Mouse (Mus musculus) midbrain, embryonic 10.5 days (tissue): ENCODE measurements around the gene Acads. TPM values are rescaled to one million over a fixed set of nuclear protein-coding genes. Genes with fewer than 3 reads are reported as not detected.
"Not testable (repeated sequence)": the region's sequence is repeated elsewhere in the genome, so short reads cannot be mapped to it uniquely, and the experiment has no call there.

Source experiments
- DNase-seq: peaks from one replicate; pipeline ENCODE4 v3.0.0-alpha.2; 2017; ENCODE audit warnings: low spot score
- H3K27ac ChIP-seq: fragments of 300-500 bp; sonication (generic); replicated peaks from 2 replicates; pipeline ENCODE4 v1.5.1; 2016; ENCODE audit warnings: mild to moderate bottlenecking
- H3K27me3 ChIP-seq: fragments of 300-500 bp; sonication (generic); 2 replicates; pipeline ENCODE4 v1.6.1; 2016; ENCODE audit warnings: low read depth, mild to moderate bottlenecking; ENCODE audit not compliant: poor library complexity, severe bottlenecking
- H3K36me3 ChIP-seq: fragments of 300-500 bp; sonication (generic); 2 replicates; pipeline ENCODE4 v1.6.1; 2016; ENCODE audit warnings: mild to moderate bottlenecking, moderate library complexity
- H3K4me1 ChIP-seq: fragments of 300-500 bp; sonication (generic); 2 replicates; pipeline ENCODE4 v1.6.1; 2016
- H3K4me3 ChIP-seq: fragments of 300-500 bp; sonication (generic); 2 replicates; pipeline ENCODE4 v1.5.1; 2016; ENCODE audit warnings: mild to moderate bottlenecking, moderate library complexity
- H3K9me3 ChIP-seq: fragments of 300-500 bp; sonication (generic); replicated peaks from 2 replicates; pipeline ENCODE4 v1.6.1; 2016; ENCODE audit warnings: mild to moderate bottlenecking
- WGBS: fragments of 180-500 bp; shearing (Covaris S2); methylation state at CpG from one replicate; pipeline ENCODE4 v1.1.7; 2016; 5-methylcytosine and 5-hydroxymethylcytosine counted together
- polyA plus RNA-seq: library from polyadenylated mRNA; unstranded; fragments of >200 nt; fragmentation: Nextera tagmentation; extraction: Ambion mirVana; gene quantifications from 2 replicates; pipeline ENCODE4 v1.2.1, GENCODE M21; 2016

Gene Acads
- polyA plus RNA-seq, 1 experiment from 2014 or later: 65.2 TPM

DNA sequence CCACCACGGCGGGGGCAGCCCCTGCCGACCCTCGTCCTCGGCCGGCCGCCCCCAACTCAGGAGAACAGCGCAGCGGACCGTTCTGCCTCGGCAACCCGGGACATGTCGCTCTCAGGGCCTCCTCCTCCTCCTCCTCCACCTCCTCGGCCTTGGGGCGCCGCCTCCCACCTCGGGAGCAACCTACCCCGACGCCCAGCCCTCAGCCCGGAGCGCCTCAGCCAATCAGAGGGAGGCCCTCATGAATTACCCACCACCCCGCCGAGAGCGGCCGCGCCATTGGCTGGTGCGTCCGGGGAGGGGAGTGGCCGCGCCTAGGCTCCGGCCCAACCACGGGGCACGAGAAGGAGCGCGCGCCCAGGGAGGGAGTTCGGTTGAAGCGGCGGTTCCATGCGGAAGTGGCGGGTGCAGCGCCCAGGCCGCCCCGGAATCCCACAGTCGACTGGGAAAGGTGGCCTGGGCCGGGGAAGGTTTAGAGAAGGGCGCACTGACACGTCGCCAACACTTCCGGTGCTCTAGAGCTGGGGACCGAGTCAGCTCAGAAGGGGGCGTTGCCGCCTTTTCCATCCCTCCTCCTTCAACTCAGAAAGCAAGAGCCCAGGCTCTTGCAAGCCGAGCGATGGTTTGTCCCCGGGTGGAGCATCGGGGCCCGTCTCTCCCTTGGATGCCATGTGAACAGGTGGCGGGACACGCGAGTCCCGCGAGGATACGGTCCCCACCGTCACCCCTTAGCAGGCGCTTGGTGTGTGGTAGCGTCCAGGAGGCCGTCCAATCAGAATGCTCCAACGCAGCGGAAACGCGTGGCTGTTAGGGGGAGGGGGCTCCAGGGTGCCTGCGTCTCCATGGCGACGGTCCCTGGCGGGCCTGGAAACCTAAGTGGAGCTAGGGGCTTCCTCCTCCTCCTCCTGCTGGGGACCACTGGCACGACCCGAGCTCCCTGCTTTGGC is 39.2 kb upstream of the Acads start, which contains the start of gene Mlec:
Gene Mlec (minus strand): TSS at position 140 of the 944 bp plus-strand sequence.
- peak within 1 kb of the TSS; percentile 98 for H3K27ac ChIP-seq
- H3K27me3 ChIP-seq: no peaks in the 10 kb centered on the region
- DNase-seq: peak; percentile 99
- H3K4me1 ChIP-seq: peaks cover 63% of the 10 kb centered on the region
- H3K36me3 ChIP-seq: peaks cover 14% of the 10 kb centered on the region
- no peaks in the 10 kb centered on the region for H3K9me3 ChIP-seq
- H3K4me3 ChIP-seq: peak within 1 kb of the TSS; percentile 93
- WGBS: under 1% methylated on average over 76 of the region's 78 CpGs

DNA sequence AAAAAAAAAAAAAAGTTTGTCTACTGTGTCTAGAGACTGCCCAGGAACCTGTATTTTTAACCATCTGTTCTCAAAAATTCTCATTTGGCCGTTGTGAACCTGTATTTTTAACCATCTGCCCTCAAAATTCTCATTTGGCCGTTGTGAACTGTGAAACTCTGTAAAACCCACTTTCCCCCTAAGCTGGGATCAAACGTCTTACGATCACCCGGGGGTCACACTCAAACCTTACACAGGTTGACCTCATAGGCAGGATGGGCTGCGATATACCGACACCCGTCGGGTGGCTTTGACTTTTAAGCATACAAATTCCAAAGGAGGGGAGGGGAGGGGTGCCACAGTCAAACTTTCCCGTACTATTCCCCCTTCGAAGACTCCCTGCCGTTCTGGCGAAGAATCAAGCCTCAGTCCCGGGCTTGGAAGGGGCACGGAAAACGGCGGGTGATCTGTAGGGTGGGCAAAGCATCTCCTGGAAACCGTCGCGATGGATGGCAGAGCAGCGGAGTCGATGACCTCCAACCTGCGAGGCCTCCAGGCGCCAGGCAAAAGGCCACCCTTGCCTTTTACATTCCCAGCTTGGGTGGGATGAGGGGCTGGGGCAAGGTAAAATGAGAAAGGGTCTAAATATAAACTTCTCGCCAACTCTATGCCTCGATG is 37.9 kb upstream of the Acads start:
- Histone ChIP-seq H3K4me1 (peaks cover 71% of the 10 kb centered on the region), H3K27ac (peak overlapping the region; percentile 98)

DNA sequence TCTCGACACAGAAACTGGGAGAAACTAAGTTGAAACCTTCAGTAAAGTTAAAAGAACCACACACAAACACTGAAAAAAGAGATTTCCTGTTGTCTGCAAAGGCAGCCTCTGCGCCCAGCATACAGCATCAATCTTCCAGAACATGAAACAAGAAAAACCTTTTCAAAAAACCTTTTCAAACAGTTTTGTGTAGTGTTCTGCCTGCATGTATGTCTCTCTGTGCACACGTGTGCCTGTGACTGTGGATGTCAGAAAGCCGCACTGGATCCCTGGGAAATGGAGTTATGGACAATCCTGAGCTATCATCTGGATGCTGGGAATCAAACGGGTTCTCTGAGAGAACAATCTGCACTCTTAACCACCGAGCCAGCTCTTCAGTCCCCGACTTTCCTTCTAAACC is 37.3 kb upstream of the Acads start:
- Histone ChIP-seq H3K27ac (no peak overlapping the region), H3K9me3 (no peaks in the 10 kb centered on the region), H3K36me3 (peaks cover 30% of the 10 kb centered on the region), H3K27me3 (no peaks in the 10 kb centered on the region), H3K4me3 (peak overlapping the region; percentile 93), H3K4me1 (peaks cover 71% of the 10 kb centered on the region)
- WGBS: 72% methylated on average over 7 of the region's 7 CpGs
- no peak for DNase-seq

More for the DNA sequence above, 37.9 kb upstream of the Acads start:
- DNase-seq: peak; percentile 51
- no peaks in the 10 kb centered on the region for H3K27me3 ChIP-seq
- peak overlapping the region; percentile 93 for H3K4me3 ChIP-seq
- WGBS: 4% methylated on average over 26 of the region's 26 CpGs
- peaks cover 25% of the 10 kb centered on the region for H3K36me3 ChIP-seq
- no peaks in the 10 kb centered on the region for H3K9me3 ChIP-seq

DNA sequence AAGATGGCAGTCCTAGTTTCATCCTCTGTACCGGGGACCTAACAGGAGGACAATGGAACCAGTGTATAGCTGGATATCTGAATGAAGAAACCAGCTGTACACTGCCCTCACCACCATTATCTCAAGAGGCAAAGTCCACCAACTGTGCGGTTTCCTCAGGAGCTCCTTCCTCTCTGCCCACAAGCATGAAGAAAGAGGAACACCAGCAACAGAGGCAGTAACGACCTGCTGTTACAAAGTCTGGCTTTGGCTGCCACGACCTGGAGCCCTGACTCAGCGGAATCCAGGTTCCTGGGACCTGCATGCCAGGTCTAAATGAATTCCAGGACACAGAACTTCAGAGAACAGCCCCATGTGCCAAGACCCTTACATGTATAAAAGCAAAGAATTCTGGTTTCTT is 36.7 kb upstream of the Acads start:
- no peak for DNase-seq
- 68% methylated on average over 5 of the region's 5 CpGs for WGBS
- Histone ChIP-seq H3K9me3 (no peaks in the 10 kb centered on the region), H3K27ac (0 out of 2 replicates have a peak overlapping the region, but pooled peaks have one; percentile 49), H3K4me1 (peaks cover 68% of the 10 kb centered on the region), H3K27me3 (no peaks in the 10 kb centered on the region), H3K4me3 (peak overlapping the region; percentile 93), H3K36me3 (peaks cover 35% of the 10 kb centered on the region)

DNA sequence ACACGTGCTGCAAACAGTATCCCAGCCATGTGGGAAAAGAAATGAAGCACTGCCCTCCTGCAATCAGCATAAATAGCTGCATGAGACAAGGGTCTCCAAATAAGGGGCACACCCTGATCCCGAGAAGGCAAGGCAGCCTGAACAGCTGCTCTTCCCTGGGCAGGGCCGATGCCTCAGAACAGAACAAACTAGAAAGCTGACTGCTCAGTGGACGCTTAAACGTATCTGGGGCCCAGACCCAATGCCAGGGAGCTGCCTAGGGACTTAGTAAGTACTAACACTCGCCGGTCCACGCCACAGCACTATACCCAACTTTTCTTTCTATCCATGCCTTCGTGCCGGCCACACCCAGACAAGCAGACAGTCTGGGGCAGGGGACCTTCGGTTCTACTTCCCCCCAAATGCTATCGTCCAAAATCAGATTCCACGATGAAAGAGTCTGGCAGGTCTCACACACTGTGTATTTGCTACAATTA is 36.0 kb upstream of the Acads start:
- Histone ChIP-seq H3K4me1 (peaks cover 68% of the 10 kb centered on the region), H3K27ac (0 out of 2 replicates have a peak overlapping the region, but pooled peaks have one; percentile 49), H3K36me3 (peaks cover 42% of the 10 kb centered on the region), H3K9me3 (no peaks in the 10 kb centered on the region), H3K4me3 (peak overlapping the region; percentile 93), H3K27me3 (no peaks in the 10 kb centered on the region)
- no peak for DNase-seq
- WGBS: 83% methylated on average over 13 of the region's 13 CpGs

DNA sequence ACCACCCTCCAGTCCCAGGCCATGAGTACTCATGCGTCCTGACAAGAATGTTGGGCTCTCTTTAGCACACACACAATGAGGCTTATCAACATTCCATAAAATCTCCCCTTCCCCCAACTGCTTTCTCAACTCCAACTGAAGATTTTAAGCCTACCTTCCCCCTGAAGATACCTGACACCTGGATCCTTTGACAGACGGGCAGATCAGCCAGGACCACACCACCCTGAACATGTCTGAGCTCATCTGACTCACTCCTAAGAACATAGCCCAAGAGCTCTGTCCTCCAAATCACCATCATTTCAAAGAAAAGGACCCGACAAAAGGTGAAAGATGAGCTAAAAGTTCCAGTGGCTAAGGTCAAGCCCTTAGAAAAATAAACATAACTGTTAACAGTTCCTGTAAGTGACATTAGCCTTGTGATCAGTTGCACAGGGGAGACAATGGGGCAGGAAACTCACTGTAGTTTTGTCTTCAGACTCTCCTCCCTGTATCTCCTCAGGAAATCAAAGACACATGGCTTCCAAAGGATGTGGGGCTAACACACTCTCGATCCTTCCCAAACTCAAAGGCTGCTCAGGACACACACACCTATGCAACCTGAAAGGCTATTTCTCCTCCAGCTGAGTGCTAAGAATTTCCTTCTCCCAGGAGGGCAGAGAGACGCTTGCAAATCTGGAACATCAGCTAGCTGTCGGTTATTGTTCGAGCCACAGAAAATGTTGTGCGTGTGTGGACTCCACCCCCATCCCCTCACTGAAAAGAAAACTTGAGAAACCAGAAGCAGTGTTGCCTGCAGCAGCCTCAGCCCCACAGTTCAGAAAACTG is 33.2 kb upstream of the Acads start:
- Histone ChIP-seq H3K27me3 (no peaks in the 10 kb centered on the region), H3K27ac (no peak overlapping the region)
- no peak for DNase-seq

DNA sequence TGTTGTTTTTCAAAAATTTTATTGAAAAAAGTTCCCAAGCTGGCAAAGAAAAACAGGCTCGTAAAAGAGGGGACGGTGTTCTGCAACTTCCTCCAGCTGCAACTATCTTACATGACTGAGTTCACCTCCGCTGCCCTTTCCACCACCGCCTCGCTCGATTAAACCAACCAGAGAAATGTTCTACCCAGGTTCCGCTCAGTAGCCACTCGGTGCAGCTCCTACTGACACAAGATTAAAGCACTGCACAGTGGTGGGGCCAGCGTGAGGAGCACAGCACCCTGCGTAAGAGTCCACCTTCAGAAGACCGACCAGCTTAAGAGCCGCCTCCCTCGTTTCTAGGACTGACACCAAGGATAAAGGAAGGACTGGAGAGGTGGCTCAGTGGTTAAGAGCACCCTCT is 32.3 kb upstream of the Acads start:
- WGBS: 91% methylated on average over 13 of the region's 13 CpGs
- Histone ChIP-seq H3K27ac (no peak overlapping the region), H3K4me3 (no peak overlapping the region), H3K9me3 (no peaks in the 10 kb centered on the region; the same call in 1 of the 2 replicates), H3K36me3 (peaks cover 79% of the 10 kb centered on the region), H3K4me1 (peaks cover 41% of the 10 kb centered on the region), H3K27me3 (no peaks in the 10 kb centered on the region)
- no peak for DNase-seq

More for the DNA sequence above, 33.2 kb upstream of the Acads start:
- H3K4me1 ChIP-seq: peaks cover 50% of the 10 kb centered on the region
- 66% methylated on average over 8 of the region's 8 CpGs for WGBS
- H3K4me3 ChIP-seq: no peak overlapping the region; the same call in 1 of the 2 replicates
- peaks cover 70% of the 10 kb centered on the region for H3K36me3 ChIP-seq
- H3K9me3 ChIP-seq: no peaks in the 10 kb centered on the region; the same call in 1 of the 2 replicates

DNA sequence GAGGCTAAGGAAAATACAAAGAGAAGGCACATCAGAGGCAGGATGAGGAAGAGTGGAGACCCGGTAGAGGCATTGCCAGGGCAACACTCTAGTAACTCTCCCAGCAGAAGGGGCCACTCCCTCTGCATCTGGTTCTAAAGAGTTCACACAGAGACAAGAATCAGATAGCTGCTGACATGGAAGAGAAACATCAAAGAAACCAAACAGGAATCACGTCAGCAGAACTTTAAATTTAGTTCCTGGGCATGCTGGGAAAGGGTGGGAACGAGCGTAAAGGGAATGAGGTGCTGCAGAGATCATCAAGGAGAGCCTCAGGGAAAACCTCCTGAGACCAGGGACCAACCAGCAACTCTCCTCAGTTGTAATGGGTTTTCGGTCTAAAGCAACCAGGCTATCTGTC is 31.8 kb upstream of the Acads start:
- Histone ChIP-seq H3K27ac (no peak overlapping the region), H3K36me3 (peaks cover 83% of the 10 kb centered on the region), H3K4me3 (no peak overlapping the region), H3K4me1 (peaks cover 36% of the 10 kb centered on the region), H3K9me3 (no peaks in the 10 kb centered on the region; the same call in 1 of the 2 replicates), H3K27me3 (no peaks in the 10 kb centered on the region)
- no peak for DNase-seq
- 84% methylated on average over 5 of the region's 5 CpGs for WGBS

DNA sequence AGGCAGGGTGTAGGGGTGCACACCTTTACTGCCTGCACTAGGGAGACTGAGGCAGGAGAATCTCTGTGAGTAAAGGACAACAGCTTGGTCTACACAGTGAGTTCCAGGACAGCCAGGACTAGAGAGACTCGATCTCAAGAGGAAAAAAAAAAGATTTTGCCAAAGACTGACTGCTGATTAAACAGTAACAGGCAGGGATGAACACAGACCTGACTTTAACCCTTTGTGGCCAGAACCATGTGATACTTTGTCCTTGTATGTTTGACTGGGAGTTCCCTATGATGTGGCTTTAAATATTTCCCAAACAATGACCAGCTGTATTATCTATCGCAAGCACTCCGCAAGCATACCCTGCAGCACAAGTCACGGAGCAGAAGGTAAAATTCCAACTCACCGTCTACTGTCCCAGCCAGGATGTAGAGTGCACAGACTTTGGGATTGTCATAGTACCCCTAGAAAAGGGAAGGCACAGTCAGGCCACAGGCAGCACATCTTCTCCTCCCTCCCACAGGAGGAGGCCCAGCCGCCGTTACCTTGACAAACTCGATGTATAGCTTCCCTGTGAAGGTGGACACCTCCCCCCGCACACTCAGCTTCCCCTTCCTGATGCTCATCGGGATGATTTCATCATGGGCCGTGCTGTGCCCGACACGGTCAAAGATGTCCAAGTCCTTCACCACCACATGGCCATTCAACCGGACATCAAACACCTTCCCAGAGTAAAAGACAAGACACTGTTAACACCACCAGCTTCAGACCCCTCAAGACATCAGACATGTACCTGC is 30.7 kb upstream of the Acads start:
- Histone ChIP-seq H3K27ac (no peak overlapping the region), H3K27me3 (no peaks in the 10 kb centered on the region), H3K4me3 (no peak overlapping the region), H3K36me3 (peaks cover 87% of the 10 kb centered on the region), H3K4me1 (peaks cover 27% of the 10 kb centered on the region), H3K9me3 (no peaks in the 10 kb centered on the region; the same call in 1 of the 2 replicates)
- no peak for DNase-seq
- WGBS: 95% methylated on average over 14 of the region's 14 CpGs

DNA sequence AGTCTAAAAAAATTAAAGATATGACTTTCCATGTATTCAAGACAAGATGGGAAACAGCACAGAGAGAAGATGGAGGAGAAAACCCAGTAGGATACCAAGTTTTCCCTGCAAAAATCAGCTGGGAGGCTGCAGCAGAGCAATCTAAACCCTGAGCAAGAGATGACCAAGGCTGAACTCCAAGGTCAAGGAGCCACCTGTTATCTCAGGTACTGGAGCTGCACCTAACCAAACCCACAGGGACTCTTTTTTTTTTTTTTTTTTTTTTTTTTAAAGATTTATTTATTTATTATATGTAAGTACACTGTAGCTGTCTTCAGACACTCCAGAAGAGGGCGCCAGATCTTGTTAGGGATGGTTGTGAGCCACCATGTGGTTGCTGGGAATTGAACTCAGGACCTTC is 29.7 kb upstream of the Acads start:
- not testable (repeated sequence) for H3K4me3 ChIP-seq, H3K27ac ChIP-seq, H3K27me3 ChIP-seq, DNase-seq, H3K9me3 ChIP-seq
- Histone ChIP-seq H3K4me1 (peaks cover 22% of the 10 kb centered on the region), H3K36me3 (peaks cover 97% of the 10 kb centered on the region)
- no CpG with 5 or more reads among the region's 1 CpGs for WGBS

DNA sequence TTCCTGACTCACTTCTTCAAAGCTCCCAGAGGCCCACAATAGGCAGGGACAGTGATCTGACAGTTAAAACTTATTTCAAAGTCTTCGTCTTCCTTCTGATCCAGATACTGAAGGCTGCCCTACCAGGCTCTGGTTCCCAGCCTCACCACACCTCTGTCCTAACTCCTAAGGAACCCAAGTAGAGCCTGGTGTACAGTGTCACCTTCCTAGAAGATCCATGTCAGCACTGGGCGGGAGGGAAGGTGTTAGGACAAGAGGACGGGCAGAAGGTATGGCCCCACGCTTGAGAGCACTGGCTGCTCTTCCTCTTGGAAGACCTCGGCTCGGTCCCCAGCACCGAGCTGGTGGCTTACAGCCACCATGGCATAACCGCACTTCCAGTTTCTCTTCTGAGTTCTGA is 29.2 kb upstream of the Acads start:
- Histone ChIP-seq H3K9me3 (no peaks in the 10 kb centered on the region; the same call in 1 of the 2 replicates), H3K27ac (no peak overlapping the region), H3K27me3 (no peaks in the 10 kb centered on the region), H3K36me3 (peaks cover 94% of the 10 kb centered on the region), H3K4me3 (no peak overlapping the region), H3K4me1 (peaks cover 22% of the 10 kb centered on the region)
- WGBS: 92% methylated on average over 8 of the region's 8 CpGs
- no peak for DNase-seq
